Mouse (Mus musculus): ENCODE results near the gene Gm3542. TPM values are rescaled to one million over a fixed set of nuclear protein-coding genes. Genes with fewer than 3 reads are reported as not detected.
"Not testable (repeated sequence)": the region's sequence is repeated elsewhere in the genome, so short reads cannot be mapped to it uniquely, and the experiment has no call there.

The Gm3542 gene
- total RNA-seq (2014; rRNA removed) (not detected in 2 replicates), polyA plus RNA-seq (2015; fragmentation: Nextera tagmentation; extraction: Ambion mirVana) (not detected in 2 replicates)

DNA sequence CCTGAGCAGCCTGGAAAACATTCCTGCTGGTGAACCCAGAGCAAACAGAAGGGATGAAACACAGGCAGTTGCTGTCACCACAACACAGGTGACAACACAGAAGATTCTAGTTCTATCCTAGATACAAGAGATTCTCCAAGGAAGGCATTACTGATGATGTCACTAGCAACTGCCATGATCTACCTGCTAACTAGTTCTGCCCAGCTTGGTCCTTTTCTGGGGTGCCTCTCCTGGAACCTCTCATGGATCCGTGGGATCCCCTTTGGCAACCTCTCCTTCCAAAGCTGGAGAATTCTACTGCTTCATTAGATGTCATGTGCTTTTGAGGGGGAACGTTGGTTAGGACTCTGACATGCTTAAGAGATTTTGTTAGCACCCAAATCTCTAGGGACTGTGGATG is at the start of gene Gm3542:
Gm3542 (minus strand) TSS at position 101 of the 400 bp plus-strand sequence.
- H3K9ac ChIP-seq (replicated peaks; ENCODE audit: low read length, poor library complexity, severe bottlenecking); DNase-seq (ENCODE audit: low spot score): not testable (repeated sequence)
- no CpG with 5 or more reads among the region's 2 CpGs for WGBS

More for the DNA sequence above, at the start of gene Gm3542:
- H3K4me1 ChIP-seq (ENCODE audit: insufficient read depth, low read length); H3K36me3 ChIP-seq (ENCODE audit: insufficient read depth, low read length); H3K4me2 ChIP-seq (ENCODE audit: low read depth, low read length, poor library complexity, severe bottlenecking); H3K27ac ChIP-seq (ENCODE audit: low read depth, low read length); H3K4me3 ChIP-seq (ENCODE audit: low read depth, low read length); ATAC-seq (ENCODE audit: low FRiP score); H3K27me3 ChIP-seq (ENCODE audit: insufficient read depth, low read length); H3K9me3 ChIP-seq (ENCODE audit: low read length): not testable (repeated sequence)

Other genes with a start within 250 kb of the Gm3542 start
- gene Gm8279, start 203.4 kb downstream of the Gm3542 start, total RNA-seq (2014; rRNA removed), result not detected in 2 replicates
- not detected in 2 replicates for gene Gm8279, start 203.4 kb downstream of the Gm3542 start, polyA plus RNA-seq (2015; fragmentation: Nextera tagmentation; extraction: Ambion mirVana)
- not detected in 2 replicates for gene Gm3317, start 170.4 kb downstream of the Gm3542 start, total RNA-seq (2014; rRNA removed)
- not detected in 2 replicates for gene Gm3317, start 170.4 kb downstream of the Gm3542 start, polyA plus RNA-seq (2015; fragmentation: Nextera tagmentation; extraction: Ambion mirVana)
- gene Gm8271, start 149.1 kb downstream of the Gm3542 start, total RNA-seq (2014; rRNA removed), result not detected in 2 replicates
- gene Gm8271, start 149.1 kb downstream of the Gm3542 start, polyA plus RNA-seq (2015; fragmentation: Nextera tagmentation; extraction: Ambion mirVana), result not detected in 2 replicates
- not detected in 2 replicates for gene Gm3526, start 74.3 kb downstream of the Gm3542 start, total RNA-seq (2014; rRNA removed)
- gene Gm3526, start 74.3 kb downstream of the Gm3542 start, polyA plus RNA-seq (2015; fragmentation: Nextera tagmentation; extraction: Ambion mirVana), result not detected in 2 replicates
- 1.2 TPM in 1 of 2 replicates, not detected in the other for gene Gm3500, start 54.1 kb upstream of the Gm3542 start, total RNA-seq (2014; rRNA removed)
- gene Gm3500, start 54.1 kb upstream of the Gm3542 start, polyA plus RNA-seq (2015; fragmentation: Nextera tagmentation; extraction: Ambion mirVana), result 2.0 and 2.8 TPM in 2 replicates
- 2.7 and 3.1 TPM in 2 replicates for gene Gm3194, start 120.5 kb upstream of the Gm3542 start, total RNA-seq (2014; rRNA removed)
- 0.42 and 3.0 TPM in 2 replicates for gene Gm3194, start 120.5 kb upstream of the Gm3542 start, polyA plus RNA-seq (2015; fragmentation: Nextera tagmentation; extraction: Ambion mirVana)
- gene Gm8246, start 142.9 kb upstream of the Gm3542 start, total RNA-seq (2014; rRNA removed), result not detected in 2 replicates
- gene Gm8246, start 142.9 kb upstream of the Gm3542 start, polyA plus RNA-seq (2015; fragmentation: Nextera tagmentation; extraction: Ambion mirVana), result not detected in 2 replicates
- 0.19 TPM in 1 of 2 replicates, not detected in the other for gene Gm3187, start 149.3 kb upstream of the Gm3542 start, total RNA-seq (2014; rRNA removed)
- gene Gm3187, start 149.3 kb upstream of the Gm3542 start, polyA plus RNA-seq (2015; fragmentation: Nextera tagmentation; extraction: Ambion mirVana), result 0.23 TPM in 1 of 2 replicates, not detected in the other
- 7.2 and 14.5 TPM in 2 replicates for gene Gm3488, start 166.7 kb upstream of the Gm3542 start, total RNA-seq (2014; rRNA removed)
- 17.7 and 19.2 TPM in 2 replicates for gene Gm3488, start 166.7 kb upstream of the Gm3542 start, polyA plus RNA-seq (2015; fragmentation: Nextera tagmentation; extraction: Ambion mirVana)
- gene Gm3532, start 203.6 kb upstream of the Gm3542 start, total RNA-seq (2014; rRNA removed), result not detected in 2 replicates
- not detected in 2 replicates for gene Gm3532, start 203.6 kb upstream of the Gm3542 start, polyA plus RNA-seq (2015; fragmentation: Nextera tagmentation; extraction: Ambion mirVana)